Mouse (Mus musculus) hindlimb bud, embryonic 11.5 days (tissue): ENCODE data around the gene Taldo1.
"Not testable (repeated sequence)": the region's sequence is repeated elsewhere in the genome, so short reads cannot be mapped to it uniquely, and the experiment has no call there.

ENCODE experiments used
- DNase-seq: peaks from one replicate; pipeline ENCODE4 v3.0.0-alpha.2; 2012; ENCODE audit warnings: low read depth, low spot score; ENCODE audit errors: extremely low spot score

The Taldo1 gene

GRCm38 (mm10) chr7:141438201-141438968 lies 46.4 kb downstream of the Taldo1 start:
- DNase-seq: no peak

GRCm38 (mm10) chr7:141439140-141439679 lies 47.2 kb downstream of the Taldo1 start:
- no peak for DNase-seq

GRCm38 (mm10) chr7:141439811-141440210 lies 47.8 kb downstream of the Taldo1 start:
- DNase-seq: no peak

- DNase-seq: no peak
Measured at GRCm38 (mm10) chr7:141440613-141441012, 48.6 kb downstream of the Taldo1 start.

GRCm38 (mm10) chr7:141441460-141441859 lies 49.5 kb downstream of the Taldo1 start:
- no peak for DNase-seq

GRCm38 (mm10) chr7:141442199-141442598 lies 50.2 kb downstream of the Taldo1 start:
- DNase-seq: no peak

GRCm38 (mm10) chr7:141443081-141443821 lies 51.3 kb downstream of the Taldo1 start:
- no peak for DNase-seq

GRCm38 (mm10) chr7:141443828-141444237 lies 51.8 kb downstream of the Taldo1 start, which contains the start of gene Pidd1:
Gene Pidd1, minus strand, starts transcription at chr7:141444025.
- DNase-seq: no peak

GRCm38 (mm10) chr7:141446374-141446773 lies 54.4 kb downstream of the Taldo1 start:
- not testable (repeated sequence) for DNase-seq

- DNase-seq: no peak
Measured at GRCm38 (mm10) chr7:141447110-141447991, 55.4 kb downstream of the Taldo1 start, which contains the start of gene Rplp2. Gene Rplp2, plus strand, starts transcription at chr7:141447370.

GRCm38 (mm10) chr7:141451928-141452327 lies 59.9 kb downstream of the Taldo1 start:
- no peak for DNase-seq
